ENCODE assay signal across 19 mouse cellular contexts in the genomic region with DNA sequence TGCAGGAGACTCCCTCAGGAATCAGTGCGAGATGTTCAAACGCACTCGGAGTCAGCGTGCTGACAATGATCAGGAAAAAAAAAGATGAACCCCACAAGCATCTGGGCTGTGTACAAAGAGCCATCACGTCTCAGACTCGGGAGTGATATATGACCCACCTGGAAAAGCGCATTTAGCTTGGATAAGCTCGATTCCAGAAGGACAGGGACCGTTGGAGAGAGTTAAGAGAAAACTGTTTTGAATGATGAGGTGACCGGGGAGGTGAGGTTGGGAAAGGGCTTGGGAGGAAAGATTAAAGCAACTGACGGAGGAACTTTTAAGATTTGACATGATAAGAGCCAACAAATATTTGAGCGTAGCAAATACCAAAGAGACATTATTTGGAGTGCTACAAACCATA.
"Had no signal": no experiment of that assay in that cellular context is flagged by ENCODE, and none has a peak within 500 bp of the region (broad histone marks: within the 10 kb centered on the region; RNA-seq: fewer than 3 reads in every experiment).

No protein-coding gene starts in this region.

- H3K27ac ChIP-seq: limb, embryonic 15.5 days; liver, embryonic 14.5 days; lung, embryonic 15.5 days; midbrain, embryonic 13.5 days; neural tube, embryonic 12.5 days had no signal

- H3K27me3 ChIP-seq: limb, embryonic 15.5 days; lung, embryonic 15.5 days; midbrain, embryonic 13.5 days; neural tube, embryonic 12.5 days had no signal

- H3K9ac ChIP-seq: limb, embryonic 15.5 days; liver, embryonic 14.5 days; liver, postnatal 0 days; lung, embryonic 15.5 days; midbrain, embryonic 13.5 days; neural tube, embryonic 12.5 days had no signal

- H3K36me3 ChIP-seq: limb, embryonic 15.5 days; lung, embryonic 15.5 days; midbrain, embryonic 13.5 days; neural tube, embryonic 12.5 days had no signal

- H3K9me3 ChIP-seq: limb, embryonic 15.5 days; lung, embryonic 15.5 days; midbrain, embryonic 13.5 days; neural tube, embryonic 12.5 days had no signal

- ATAC-seq: liver, postnatal 0 days; midbrain, embryonic 13.5 days; midbrain, embryonic 16.5 days had no signal

- DNase-seq: kidney, adult 18-20 months; kidney, adult 9 months; kidney, postnatal 14 days; kidney, postnatal 4 days; liver, postnatal 0 days; lung, postnatal 14 days; lung, postnatal 4 days; retina, postnatal 1 day; right cerebral cortex, postnatal 25 days; spleen, adult 18-20 months; thymus, adult 18-20 months; thymus, postnatal 36 days had no signal

- H3K4me3 ChIP-seq: limb, embryonic 15.5 days; lung, embryonic 15.5 days; midbrain, embryonic 13.5 days; neural tube, embryonic 12.5 days had no signal

- H3K4me2 ChIP-seq: limb, embryonic 15.5 days; liver, embryonic 11.5 days; lung, embryonic 15.5 days; midbrain, embryonic 13.5 days; neural tube, embryonic 12.5 days had no signal

- H3K4me1 ChIP-seq: limb, embryonic 15.5 days had no signal
